Mouse (Mus musculus) liver, postnatal 0 days (tissue): Measurements from ENCODE around the gene Ncor1.

Source experiments
- CTCF ChIP-seq: sonication (generic); IDR thresholded peaks from 2 replicates; pipeline ENCODE4 v1.5.1; 2016; ENCODE audit warnings: antibody characterized with exemption, low read depth
- EP300 ChIP-seq: IDR thresholded peaks from 2 replicates; pipeline ENCODE4 v1.6.1; 2016; ENCODE audit warnings: antibody characterized with exemption, low read depth, mild to moderate bottlenecking

- TF ChIP-seq CTCF (no peak), EP300 (no peak)
Measured at GRCm38 (mm10) chr11:62343002-62343401, 115.3 kb downstream of the Ncor1 start.
